Mouse (Mus musculus): Measurements from ENCODE around the gene Pnkd. TPM values are rescaled to one million over a fixed set of nuclear protein-coding genes. Genes with fewer than 3 reads are reported as not detected.

Pnkd gene
- total and polyA plus RNA-seq, 2 experiments from 2014 or later, result 116 to 135 TPM

- Histone ChIP-seq H3K9ac (replicated peaks; ENCODE audit: low read length, poor library complexity, severe bottlenecking) (no peak overlapping the region), H3K4me1 (ENCODE audit: insufficient read depth, low read length) (no peaks in the 10 kb centered on the region), H3K27me3 (ENCODE audit: insufficient read depth, low read length) (no peaks in the 10 kb centered on the region), H3K4me3 (ENCODE audit: low read depth, low read length) (no peak overlapping the region), H3K9me3 (ENCODE audit: low read length) (no peaks in the 10 kb centered on the region), H3K4me2 (ENCODE audit: low read depth, low read length, poor library complexity, severe bottlenecking) (no peak overlapping the region), H3K27ac (ENCODE audit: low read depth, low read length) (no peak overlapping the region), H3K36me3 (ENCODE audit: insufficient read depth, low read length) (peaks cover 5% of the 10 kb centered on the region; the same call in 1 of the 2 replicates)
- DNase-seq (ENCODE audit: low spot score) (no peak), ATAC-seq (ENCODE audit: low FRiP score) (no peak)
- TF ChIP-seq CTCF (IDR thresholded peaks at IDR 0.05), result no peak
- 71% methylated on average over 5 of the region's 5 CpGs for WGBS
Observed at GRCm38 (mm10) chr1:74343161-74343560, 58.4 kb downstream of the Pnkd start.

DNA sequence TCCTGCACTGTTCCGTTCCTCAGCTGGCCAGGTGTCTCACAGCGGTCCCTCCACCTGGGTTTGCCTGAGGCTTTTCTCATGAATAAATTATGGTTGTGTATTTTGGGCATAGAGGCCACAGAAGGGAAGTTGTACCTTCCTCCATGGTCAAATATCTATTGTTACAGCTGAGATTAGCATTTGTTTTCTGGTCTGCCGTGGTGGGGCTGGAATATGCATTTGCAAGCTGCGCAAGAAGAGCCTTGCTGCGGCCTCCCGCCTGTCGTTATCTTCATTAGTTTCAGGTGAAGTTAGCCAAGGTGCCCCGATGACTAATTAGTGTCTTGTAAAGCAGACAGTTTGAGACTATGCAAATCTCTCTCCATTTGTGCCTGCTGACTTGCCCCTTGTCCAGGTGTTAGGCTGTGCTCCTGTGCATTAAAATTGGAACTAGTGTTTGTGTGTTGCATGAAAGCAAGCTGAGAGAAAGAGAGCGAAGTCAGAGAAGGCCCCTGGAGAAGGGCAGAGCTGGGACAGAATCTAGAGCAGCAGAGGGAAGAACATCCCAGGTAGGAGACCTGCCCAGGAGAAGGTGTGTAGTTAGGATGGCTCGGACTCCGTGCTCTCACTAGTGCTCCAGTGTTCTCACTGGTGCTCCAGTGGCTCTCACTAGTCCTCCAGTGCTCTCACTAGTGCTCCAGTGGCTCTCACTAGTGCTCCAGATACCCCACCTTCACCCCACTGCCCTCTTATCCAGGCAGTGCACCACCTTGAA is 59.6 kb downstream of the Pnkd start:
- Histone ChIP-seq H3K9me3 (ENCODE audit: low read length) (no peaks in the 10 kb centered on the region), H3K4me3 (ENCODE audit: low read depth, low read length) (no peak overlapping the region), H3K9ac (replicated peaks; ENCODE audit: low read length, poor library complexity, severe bottlenecking) (no peak overlapping the region), H3K36me3 (ENCODE audit: insufficient read depth, low read length) (peaks cover 5% of the 10 kb centered on the region), H3K4me2 (ENCODE audit: low read depth, low read length, poor library complexity, severe bottlenecking) (no peak overlapping the region), H3K27me3 (ENCODE audit: insufficient read depth, low read length) (no peaks in the 10 kb centered on the region), H3K4me1 (ENCODE audit: insufficient read depth, low read length) (no peaks in the 10 kb centered on the region), H3K27ac (ENCODE audit: low read depth, low read length) (no peak overlapping the region)
- no peak for ATAC-seq (ENCODE audit: low FRiP score)
- no peak for TF ChIP-seq CTCF (IDR thresholded peaks at IDR 0.05)
- 67% methylated on average over 11 of the region's 11 CpGs for WGBS
- DNase-seq (ENCODE audit: low spot score), result peak; percentile 14

- H3K4me1 ChIP-seq (ENCODE audit: insufficient read depth, low read length), result no peaks in the 10 kb centered on the region
- H3K36me3 ChIP-seq (ENCODE audit: insufficient read depth, low read length), result peaks cover 32% of the 10 kb centered on the region
- TF ChIP-seq CTCF (IDR thresholded peaks at IDR 0.05), result no peak
- no peak overlapping the region for H3K9ac ChIP-seq (replicated peaks; ENCODE audit: low read length, poor library complexity, severe bottlenecking)
- no peak for ATAC-seq (ENCODE audit: low FRiP score)
- 92% methylated on average over 13 of the region's 13 CpGs for WGBS
- no peak overlapping the region for H3K4me3 ChIP-seq (ENCODE audit: low read depth, low read length)
- no peak for DNase-seq (ENCODE audit: low spot score)
- no peak overlapping the region for H3K27ac ChIP-seq (ENCODE audit: low read depth, low read length)
- H3K4me2 ChIP-seq (ENCODE audit: low read depth, low read length, poor library complexity, severe bottlenecking), result no peak overlapping the region
- H3K9me3 ChIP-seq (ENCODE audit: low read length), result no peaks in the 10 kb centered on the region
- H3K27me3 ChIP-seq (ENCODE audit: insufficient read depth, low read length), result no peaks in the 10 kb centered on the region
Observed at GRCm38 (mm10) chr1:74351185-74351769, 66.5 kb downstream of the Pnkd start.

DNA sequence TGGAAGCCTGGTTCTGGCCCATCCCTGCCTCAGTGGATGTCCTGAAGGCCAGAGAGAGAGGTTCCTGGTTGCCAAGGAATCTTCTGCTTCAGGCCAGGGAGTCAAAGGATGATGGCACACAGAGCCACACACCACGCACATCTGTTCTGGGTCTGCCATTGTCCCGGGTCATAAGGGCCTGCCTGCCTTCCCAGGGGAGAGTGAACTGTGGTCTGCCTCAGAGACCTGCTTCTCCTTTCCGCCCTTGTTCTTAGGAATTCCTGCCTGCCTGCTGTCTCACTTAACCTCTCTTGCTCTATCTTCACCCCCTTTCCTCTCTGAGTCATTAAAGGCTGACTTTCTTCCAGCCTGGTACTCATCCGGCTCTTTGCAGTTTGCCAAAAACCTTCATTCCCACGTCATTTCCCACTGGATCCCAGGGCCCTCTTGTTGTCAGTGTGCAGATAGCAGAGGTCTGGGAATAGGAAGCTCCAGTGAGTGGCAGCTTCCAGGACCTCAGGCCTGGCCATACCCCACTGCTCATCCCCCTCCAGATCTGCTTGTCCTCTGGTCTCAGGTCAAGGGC is 67.9 kb downstream of the Pnkd start:
- no peak overlapping the region for H3K4me3 ChIP-seq (ENCODE audit: low read depth, low read length)
- no peak overlapping the region for H3K27ac ChIP-seq (ENCODE audit: low read depth, low read length)
- DNase-seq (ENCODE audit: low spot score) (no peak), ATAC-seq (ENCODE audit: low FRiP score) (no peak)
- H3K4me2 ChIP-seq (ENCODE audit: low read depth, low read length, poor library complexity, severe bottlenecking), result no peak overlapping the region
- H3K9me3 ChIP-seq (ENCODE audit: low read length), result no peaks in the 10 kb centered on the region
- TF ChIP-seq CTCF (IDR thresholded peaks at IDR 0.05), result no peak
- peaks cover 29% of the 10 kb centered on the region for H3K36me3 ChIP-seq (ENCODE audit: insufficient read depth, low read length)
- no peaks in the 10 kb centered on the region for H3K4me1 ChIP-seq (ENCODE audit: insufficient read depth, low read length)
- WGBS, result 87% methylated on average over 5 of the region's 5 CpGs
- no peak overlapping the region for H3K9ac ChIP-seq (replicated peaks; ENCODE audit: low read length, poor library complexity, severe bottlenecking)
- no peaks in the 10 kb centered on the region for H3K27me3 ChIP-seq (ENCODE audit: insufficient read depth, low read length)

DNA sequence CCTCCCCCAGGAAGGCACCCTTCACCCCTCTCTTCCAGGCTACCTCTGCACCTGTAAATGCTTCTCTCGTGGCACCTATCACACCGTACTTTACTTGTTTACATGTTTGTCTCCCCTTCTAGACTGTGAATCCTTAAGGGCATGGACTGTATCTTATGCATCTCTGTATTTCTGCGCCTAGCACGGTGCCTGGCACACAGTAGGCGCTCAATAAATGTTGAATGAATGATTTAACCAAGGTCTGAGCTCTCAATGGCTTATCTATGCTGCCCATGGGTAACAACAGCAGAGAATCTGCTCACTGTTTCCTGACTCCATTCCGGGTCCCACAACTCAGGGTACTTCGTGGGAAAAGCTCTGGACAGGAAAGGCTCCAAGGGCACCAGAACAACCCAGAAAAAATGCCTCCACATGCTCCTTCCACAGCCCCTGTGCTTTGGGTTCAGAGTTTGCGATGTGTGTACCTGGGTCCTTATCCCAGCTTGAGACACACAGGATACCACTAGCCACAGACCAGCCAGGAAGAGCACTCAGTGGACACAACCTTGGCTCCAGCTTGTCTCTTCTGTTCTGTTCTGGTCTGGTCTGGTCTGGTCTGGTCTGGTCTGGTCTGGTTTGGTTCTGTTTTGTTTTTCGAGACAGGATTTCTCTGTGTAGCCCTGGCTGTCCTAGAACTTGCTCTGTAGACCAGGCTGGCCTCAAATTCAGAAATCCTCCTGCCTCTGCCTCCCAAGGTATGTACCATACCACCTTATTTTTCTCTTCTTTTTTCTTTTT is 68.9 kb downstream of the Pnkd start:
- no peaks in the 10 kb centered on the region for H3K4me1 ChIP-seq (ENCODE audit: insufficient read depth, low read length)
- no peak for DNase-seq (ENCODE audit: low spot score)
- no peak overlapping the region for H3K27ac ChIP-seq (ENCODE audit: low read depth, low read length)
- no peak for TF ChIP-seq CTCF (IDR thresholded peaks at IDR 0.05)
- no peak for ATAC-seq (ENCODE audit: low FRiP score)
- no peak overlapping the region for H3K9ac ChIP-seq (replicated peaks; ENCODE audit: low read length, poor library complexity, severe bottlenecking)
- no peak overlapping the region for H3K4me3 ChIP-seq (ENCODE audit: low read depth, low read length)
- H3K36me3 ChIP-seq (ENCODE audit: insufficient read depth, low read length), result peaks cover 27% of the 10 kb centered on the region
- 95% methylated on average over 9 of the region's 9 CpGs for WGBS
- H3K4me2 ChIP-seq (ENCODE audit: low read depth, low read length, poor library complexity, severe bottlenecking), result no peak overlapping the region
- no peaks in the 10 kb centered on the region for H3K27me3 ChIP-seq (ENCODE audit: insufficient read depth, low read length)
- H3K9me3 ChIP-seq (ENCODE audit: low read length), result no peaks in the 10 kb centered on the region
